Mouse (Mus musculus): ENCODE measurements around the gene Ttc34. TPM values are rescaled to one million over a fixed set of nuclear protein-coding genes. Genes with fewer than 3 reads are reported as not detected.

The Ttc34 gene
- polyA plus RNA-seq, 1 experiment from 2014 or later, result 1.6 TPM

DNA sequence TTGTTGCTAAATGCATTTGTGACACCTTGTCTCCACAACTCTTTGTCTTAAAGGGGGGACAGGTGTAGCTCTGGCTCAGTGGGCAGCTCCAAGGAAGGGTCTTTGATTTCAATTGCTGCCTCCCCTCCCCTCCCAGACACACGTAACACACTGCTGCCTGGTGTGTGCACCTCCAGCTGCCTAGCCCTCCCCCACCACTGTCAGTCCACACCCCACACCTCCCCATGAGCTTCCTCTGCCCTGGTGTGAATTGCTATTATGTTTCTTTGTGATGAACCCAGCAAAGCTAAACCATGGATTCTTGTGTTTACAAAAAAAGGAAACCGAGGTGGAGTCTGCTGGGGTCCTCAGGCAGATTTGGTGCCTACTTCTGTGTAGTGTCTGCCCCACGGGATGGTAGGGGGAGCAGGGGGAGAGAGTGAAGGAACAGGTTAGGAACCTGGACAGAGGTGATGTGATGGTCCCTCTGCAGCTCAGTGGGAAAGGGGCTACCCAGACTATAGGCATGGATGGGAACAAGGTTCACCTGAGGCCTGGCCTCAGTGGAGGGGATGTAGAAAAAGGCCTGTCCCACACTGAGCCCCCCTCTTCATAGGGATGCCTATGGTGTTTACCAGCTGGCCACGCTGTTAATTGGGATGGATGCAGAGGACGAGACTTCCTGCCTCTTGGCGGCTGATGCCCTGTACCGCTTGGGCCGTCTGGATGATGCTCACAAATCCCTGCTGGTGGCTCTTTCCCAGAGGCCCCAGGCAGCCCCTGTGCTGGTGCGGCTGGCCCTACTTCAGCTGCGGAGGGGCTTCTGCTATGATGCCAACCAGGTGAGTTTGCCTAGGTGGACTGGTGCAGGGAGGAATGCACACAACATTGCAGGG is 20.3 kb downstream of the Ttc34 start:
- Histone ChIP-seq H3K4me2 (no peak overlapping the region), H3K4me3 (replicated peaks) (no peak overlapping the region), H3K27me3 (replicated peaks) (peaks cover 10% of the 10 kb centered on the region), H3K9ac (replicated peaks) (no peak overlapping the region), H3K36me3 (no peaks in the 10 kb centered on the region), H3K4me1 (peaks cover 12% of the 10 kb centered on the region), H3K27ac (replicated peaks) (no peak overlapping the region), H3K9me3 (replicated peaks) (no peaks in the 10 kb centered on the region)
- no peak for ATAC-seq (ENCODE audit: low FRiP score)
- 87% methylated on average over 10 of the region's 10 CpGs for WGBS

DNA sequence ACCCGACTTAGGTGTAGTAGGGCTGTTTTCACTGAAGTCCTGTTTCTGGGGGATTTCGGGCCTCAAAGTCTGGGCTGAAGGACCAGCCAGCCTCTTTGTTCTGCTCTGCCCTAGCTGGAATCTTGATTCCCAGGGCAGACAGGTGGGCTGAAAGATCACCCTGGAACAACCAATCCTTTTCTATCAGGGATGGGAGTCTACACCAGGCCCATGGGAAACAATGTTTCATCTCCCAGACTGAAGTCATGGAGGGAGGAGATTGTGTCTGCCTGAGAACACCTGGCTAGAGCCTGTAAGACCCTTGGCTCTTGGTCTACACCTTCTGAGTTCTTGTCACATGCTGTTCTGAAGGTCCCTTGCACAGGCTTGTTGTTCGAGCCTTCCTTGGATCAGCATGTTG is 21.3 kb downstream of the Ttc34 start:
- no peak overlapping the region for H3K4me2 ChIP-seq
- peaks cover 7% of the 10 kb centered on the region for H3K27me3 ChIP-seq (replicated peaks)
- 84% methylated on average over 3 of the region's 3 CpGs for WGBS
- H3K36me3 ChIP-seq, result no peaks in the 10 kb centered on the region
- H3K9me3 ChIP-seq (replicated peaks), result no peaks in the 10 kb centered on the region
- H3K9ac ChIP-seq (replicated peaks), result no peak overlapping the region
- H3K27ac ChIP-seq (replicated peaks), result no peak overlapping the region
- no peak overlapping the region for H3K4me3 ChIP-seq (replicated peaks)
- H3K4me1 ChIP-seq, result peaks cover 12% of the 10 kb centered on the region
- ATAC-seq (ENCODE audit: low FRiP score), result no peak

DNA sequence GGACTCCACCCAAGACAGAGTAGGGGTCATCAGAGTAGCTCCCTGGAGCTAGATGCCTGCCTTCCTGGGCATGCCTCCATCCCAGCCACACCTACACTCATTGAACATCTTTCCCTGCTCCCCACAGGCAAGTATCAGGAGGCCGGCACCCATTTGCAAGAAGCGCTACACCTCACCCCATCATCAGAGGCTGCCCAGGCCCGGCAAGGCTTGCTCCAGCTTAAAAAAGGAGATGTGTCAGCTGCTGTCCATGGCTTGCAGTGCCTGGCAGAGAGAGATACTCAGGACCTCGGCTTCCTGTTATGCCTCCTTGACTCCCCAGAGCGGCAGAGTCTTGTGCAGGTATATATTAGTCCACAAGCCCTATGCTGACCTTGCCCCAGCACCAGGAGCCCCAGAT is 24.7 kb downstream of the Ttc34 start:
- H3K4me3 ChIP-seq (replicated peaks), result no peak overlapping the region
- H3K9me3 ChIP-seq (replicated peaks), result no peaks in the 10 kb centered on the region
- no peak overlapping the region for H3K4me2 ChIP-seq
- no peak overlapping the region for H3K9ac ChIP-seq (replicated peaks)
- WGBS, result 76% methylated on average over 5 of the region's 5 CpGs
- no peak for ATAC-seq (ENCODE audit: low FRiP score)
- no peaks in the 10 kb centered on the region for H3K36me3 ChIP-seq
- peaks cover 16% of the 10 kb centered on the region for H3K4me1 ChIP-seq
- H3K27ac ChIP-seq (replicated peaks), result no peak overlapping the region
- no peaks in the 10 kb centered on the region for H3K27me3 ChIP-seq (replicated peaks)

DNA sequence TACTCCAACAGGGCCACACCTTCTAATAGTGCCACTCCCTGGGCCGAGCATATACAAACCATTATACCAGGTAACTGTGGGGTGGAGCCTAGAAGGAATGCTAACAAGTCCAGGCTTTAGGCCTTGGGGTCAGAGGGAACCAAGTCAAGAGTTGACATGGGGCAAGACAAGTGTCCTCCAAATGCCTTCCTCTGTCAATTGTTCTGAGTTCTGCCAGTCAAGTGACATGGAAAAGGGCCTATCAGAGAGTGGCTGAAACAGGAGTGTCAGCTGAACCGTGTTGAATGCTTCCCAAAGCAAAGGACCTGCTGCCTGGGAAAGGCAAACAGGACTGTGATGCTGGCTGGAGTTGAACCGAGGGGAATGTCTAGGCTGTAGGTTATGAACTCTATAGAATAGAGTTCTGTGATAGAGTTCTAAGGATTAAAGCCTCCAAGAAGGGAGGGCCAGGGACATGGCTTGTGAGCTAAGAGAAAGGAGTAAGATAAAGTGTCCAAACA is 26.2 kb downstream of the Ttc34 start:
- no peak for ATAC-seq (ENCODE audit: low FRiP score)
- Histone ChIP-seq H3K27ac (replicated peaks) (peak overlapping the region; percentile 85; the same call in 1 of the 2 replicates), H3K36me3 (no peaks in the 10 kb centered on the region), H3K9me3 (replicated peaks) (no peaks in the 10 kb centered on the region), H3K4me2 (peak overlapping the region; percentile 60), H3K27me3 (replicated peaks) (no peaks in the 10 kb centered on the region), H3K4me1 (peaks cover 16% of the 10 kb centered on the region), H3K9ac (replicated peaks) (no peak overlapping the region), H3K4me3 (replicated peaks) (no peak overlapping the region)
- 92% methylated on average over 3 of the region's 3 CpGs for WGBS

DNA sequence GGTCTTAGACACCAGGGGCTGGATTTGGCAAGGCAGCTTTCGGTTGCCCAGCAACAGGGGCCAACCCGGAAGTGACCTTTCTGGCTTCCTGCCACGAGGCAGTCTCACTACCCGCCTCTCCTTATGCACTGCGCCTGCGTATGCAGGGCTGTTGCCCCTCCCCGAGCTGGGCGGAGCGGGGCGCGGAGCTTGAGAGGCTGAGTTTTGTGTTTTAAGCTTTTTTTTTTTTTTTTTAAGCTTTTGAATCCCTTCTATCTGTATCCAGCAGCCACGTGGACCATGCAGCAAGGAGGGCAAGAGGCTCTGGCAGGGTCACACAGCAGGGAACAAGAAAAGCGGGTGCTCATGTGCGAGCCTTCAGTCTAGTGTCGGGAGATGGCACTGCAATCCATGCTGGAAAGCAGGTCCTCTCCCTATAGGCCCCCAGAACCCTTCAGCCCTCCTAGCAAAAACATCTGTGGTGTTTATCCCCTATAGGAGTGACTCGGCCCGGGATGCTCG is 27.1 kb downstream of the Ttc34 start:
- H3K4me2 ChIP-seq, result peak overlapping the region; percentile 60
- 1% methylated on average over 18 of the region's 18 CpGs for WGBS
- no peaks in the 10 kb centered on the region for H3K36me3 ChIP-seq
- no peaks in the 10 kb centered on the region for H3K27me3 ChIP-seq (replicated peaks)
- peak overlapping the region; percentile 54 for H3K9ac ChIP-seq (replicated peaks)
- peak overlapping the region; percentile 85 for H3K27ac ChIP-seq (replicated peaks)
- ATAC-seq (ENCODE audit: low FRiP score), result peak; percentile 91
- H3K4me3 ChIP-seq (replicated peaks), result peak overlapping the region; percentile 42
- no peaks in the 10 kb centered on the region for H3K9me3 ChIP-seq (replicated peaks)
- peaks cover 16% of the 10 kb centered on the region for H3K4me1 ChIP-seq

DNA sequence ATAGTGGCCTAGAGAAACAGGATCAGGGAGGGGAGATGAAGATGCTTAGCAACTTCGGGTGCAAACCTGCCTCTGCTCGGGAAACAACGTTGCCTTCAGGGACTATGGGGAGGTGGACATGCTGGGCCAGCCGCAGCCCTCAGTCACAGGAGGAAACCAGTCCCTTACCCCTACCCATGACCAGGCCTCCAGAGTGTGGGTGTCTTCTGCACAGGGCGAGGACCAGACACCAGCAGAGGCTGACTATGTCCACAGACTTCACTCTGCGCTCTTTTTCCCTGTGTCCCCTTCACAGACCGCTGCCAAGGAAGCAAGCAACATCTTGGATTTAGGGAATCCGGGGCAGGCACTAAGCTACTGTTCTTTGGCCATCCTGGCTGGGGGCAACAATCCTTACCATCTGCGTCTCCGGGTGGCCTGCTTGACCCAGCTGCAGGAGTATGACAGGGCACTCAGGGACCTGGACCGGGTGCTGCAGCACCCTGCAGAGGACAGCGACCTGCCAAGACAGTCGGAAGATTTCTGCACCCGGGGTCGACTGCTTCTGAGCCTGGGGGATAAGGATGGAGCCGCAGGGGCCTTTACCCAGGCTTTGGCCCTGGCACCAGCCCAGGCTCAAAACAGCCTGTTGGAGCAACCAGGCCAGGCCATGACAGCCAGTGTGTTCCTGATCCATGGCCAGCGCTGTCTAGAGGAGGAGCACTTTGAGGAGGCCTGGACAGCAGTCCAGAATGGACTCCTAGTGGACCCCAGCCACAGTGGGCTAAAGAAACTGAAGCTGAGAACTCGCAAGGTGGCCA is 27.9 kb downstream of the Ttc34 start:
- Histone ChIP-seq H3K4me3 (replicated peaks) (peak overlapping the region; percentile 42), H3K9ac (replicated peaks) (peak overlapping the region; percentile 54), H3K4me1 (peaks cover 16% of the 10 kb centered on the region), H3K27ac (replicated peaks) (peak overlapping the region; percentile 85), H3K36me3 (no peaks in the 10 kb centered on the region), H3K27me3 (replicated peaks) (0 out of 2 replicates have a peak, but pooled peaks cover under 1% of the 10 kb centered on the region), H3K9me3 (replicated peaks) (no peaks in the 10 kb centered on the region), H3K4me2 (peak overlapping the region; percentile 60)
- 80% methylated on average over 18 of the region's 18 CpGs for WGBS
- no peak for ATAC-seq (ENCODE audit: low FRiP score)

DNA sequence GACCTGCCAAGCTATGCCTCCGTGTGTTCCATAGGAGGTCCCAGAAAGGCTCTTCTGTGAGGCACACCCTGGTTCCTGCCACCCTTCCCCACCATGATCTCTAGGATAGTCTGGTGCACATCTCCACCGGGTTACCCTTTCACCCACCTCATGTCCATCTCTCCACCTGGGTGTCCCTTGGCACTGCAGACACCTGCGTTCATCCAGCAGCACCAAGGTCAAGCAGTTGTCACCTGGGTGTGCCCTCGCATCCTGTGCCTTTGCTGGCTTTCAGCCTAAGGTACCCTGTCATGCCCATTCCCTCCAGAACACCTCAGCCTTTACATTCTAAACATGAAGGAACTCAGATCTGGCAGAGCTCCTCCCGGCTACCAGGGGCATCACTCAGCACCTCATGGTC is 29.1 kb downstream of the Ttc34 start:
- ATAC-seq (ENCODE audit: low FRiP score), result no peak
- peaks cover 16% of the 10 kb centered on the region for H3K4me1 ChIP-seq
- H3K27me3 ChIP-seq (replicated peaks), result peaks cover 4% of the 10 kb centered on the region; the same call in 1 of the 2 replicates
- H3K9me3 ChIP-seq (replicated peaks), result no peaks in the 10 kb centered on the region
- 95% methylated on average over 5 of the region's 5 CpGs for WGBS
- no peak overlapping the region for H3K4me2 ChIP-seq
- no peaks in the 10 kb centered on the region for H3K36me3 ChIP-seq
- no peak overlapping the region for H3K9ac ChIP-seq (replicated peaks)
- H3K4me3 ChIP-seq (replicated peaks), result no peak overlapping the region
- no peak overlapping the region for H3K27ac ChIP-seq (replicated peaks)

DNA sequence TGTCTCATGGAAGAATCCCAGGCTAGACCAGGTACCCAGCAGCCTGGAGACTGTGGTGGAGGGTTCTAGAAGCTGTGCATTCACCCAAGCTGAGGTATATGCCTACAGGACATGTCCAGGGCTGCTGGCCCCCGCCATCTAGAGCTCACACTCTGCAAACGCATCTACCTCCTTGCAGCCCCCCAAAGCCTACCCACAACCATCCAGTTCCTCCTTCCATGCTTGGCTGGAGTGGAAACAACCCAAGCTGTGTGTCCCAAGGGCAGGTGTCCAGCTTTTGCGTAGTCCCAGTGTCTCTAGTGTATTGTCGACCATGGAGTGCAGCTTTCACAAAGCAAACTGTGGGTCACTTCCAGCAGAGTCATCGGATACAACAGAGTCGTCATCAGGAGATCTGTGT is 30.0 kb downstream of the Ttc34 start:
- H3K9ac ChIP-seq (replicated peaks), result no peak overlapping the region
- whole genome bisulfite sequencing, result 82% methylated on average over 6 of the region's 6 CpGs

DNA sequence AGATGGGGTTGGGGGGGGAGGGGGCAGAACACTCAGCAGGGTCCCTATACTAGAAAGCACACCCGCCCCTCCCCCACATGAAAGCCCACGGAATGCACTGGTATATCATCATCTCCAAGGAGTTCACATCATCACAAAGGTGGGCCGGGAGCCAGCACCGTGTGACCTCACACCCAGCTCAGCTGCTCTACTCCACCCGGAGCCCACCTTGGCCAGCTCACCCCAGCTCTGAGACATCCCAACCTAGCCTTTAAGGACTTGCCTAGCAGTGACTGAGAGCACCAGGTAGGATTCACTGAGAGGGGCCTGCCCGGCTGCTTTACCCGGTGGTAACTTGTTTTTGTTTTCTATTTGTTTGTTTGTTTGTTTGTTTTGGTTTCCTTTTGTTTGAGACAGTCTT is 32.2 kb downstream of the Ttc34 start, which contains the start of gene Mmel1:
Gene Mmel1 (plus strand): TSS at position 146 of the 400 bp plus-strand sequence.
- no peaks in the 10 kb centered on the region for H3K9me3 ChIP-seq (replicated peaks)
- no peaks in the 10 kb centered on the region for H3K36me3 ChIP-seq
- H3K27me3 ChIP-seq (replicated peaks), result peaks cover 5% of the 10 kb centered on the region
- H3K4me1 ChIP-seq, result peaks cover 16% of the 10 kb centered on the region
- no peak for ATAC-seq (ENCODE audit: low FRiP score)
- no peak within 1 kb of the TSS for H3K4me3 ChIP-seq (replicated peaks)
- no peak within 1 kb of the TSS for H3K4me2 ChIP-seq
- no peak within 1 kb of the TSS for H3K9ac ChIP-seq (replicated peaks)
- WGBS, result 84% methylated on average over 7 of the region's 7 CpGs
- H3K27ac ChIP-seq (replicated peaks), result no peak within 1 kb of the TSS

More for the DNA sequence above, 30.0 kb downstream of the Ttc34 start:
- Histone ChIP-seq H3K27me3 (replicated peaks) (peaks cover 5% of the 10 kb centered on the region; the same call in 1 of the 2 replicates), H3K27ac (replicated peaks) (no peak overlapping the region), H3K4me3 (replicated peaks) (no peak overlapping the region), H3K36me3 (no peaks in the 10 kb centered on the region), H3K9me3 (replicated peaks) (no peaks in the 10 kb centered on the region), H3K4me2 (no peak overlapping the region), H3K4me1 (peaks cover 21% of the 10 kb centered on the region)
- no peak for ATAC-seq (ENCODE audit: low FRiP score)

DNA sequence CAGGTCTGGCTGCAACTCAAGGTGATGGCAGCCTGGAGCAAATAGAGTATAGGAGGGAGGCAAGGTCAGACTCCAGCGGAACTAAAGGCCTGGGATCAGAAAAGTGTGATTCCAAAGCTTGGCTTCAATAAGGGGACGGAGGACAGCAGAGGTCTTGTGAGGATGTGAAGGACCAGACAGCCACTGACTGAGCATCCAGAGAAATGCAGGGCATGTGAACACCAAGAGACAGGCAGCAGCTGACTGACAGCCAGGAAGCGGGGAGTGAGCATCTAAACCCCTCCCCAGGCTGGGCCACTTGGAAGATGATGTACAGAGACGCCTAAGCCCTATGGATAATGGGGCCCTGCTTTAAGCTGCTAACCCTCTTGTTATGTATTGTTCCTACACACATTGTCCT is 33.5 kb downstream of the Ttc34 start:
- Histone ChIP-seq H3K9me3 (replicated peaks) (no peaks in the 10 kb centered on the region), H3K36me3 (no peaks in the 10 kb centered on the region), H3K4me1 (peaks cover 5% of the 10 kb centered on the region; the same call in 1 of the 2 replicates), H3K4me2 (peak overlapping the region; percentile 40), H3K4me3 (replicated peaks) (no peak overlapping the region), H3K27ac (replicated peaks) (no peak overlapping the region), H3K27me3 (replicated peaks) (peaks cover 6% of the 10 kb centered on the region), H3K9ac (replicated peaks) (no peak overlapping the region)
- no peak for ATAC-seq (ENCODE audit: low FRiP score)
- WGBS, result 91% methylated on average over 4 of the region's 4 CpGs

DNA sequence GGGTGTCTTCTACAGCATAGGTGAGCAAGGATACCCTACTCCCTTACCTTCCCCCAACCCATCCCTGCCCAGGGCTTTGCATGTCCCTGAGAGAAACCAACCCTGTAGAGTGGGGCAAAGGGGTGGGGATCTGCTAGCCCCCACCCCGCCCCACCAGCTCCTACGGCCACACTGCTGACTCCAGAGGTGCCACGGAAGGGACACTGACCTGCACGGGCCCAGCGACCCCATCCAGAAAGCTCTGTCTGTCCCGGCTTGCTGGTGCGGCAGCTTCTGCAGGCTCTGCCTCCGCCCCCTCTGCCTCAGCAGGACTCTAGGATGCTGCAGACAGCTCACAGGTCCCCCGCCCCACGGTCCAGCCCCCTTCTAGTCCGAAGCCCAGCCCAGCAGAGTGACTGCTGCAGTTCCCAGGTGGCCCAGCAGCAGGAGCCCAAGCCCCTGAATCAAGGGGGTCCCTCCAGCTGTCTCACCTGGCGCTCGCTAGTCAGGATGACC is 34.5 kb downstream of the Ttc34 start:
- H3K4me2 ChIP-seq, result peak overlapping the region; percentile 40
- ATAC-seq (ENCODE audit: low FRiP score), result peak; percentile 76
- peaks cover 5% of the 10 kb centered on the region; the same call in 1 of the 2 replicates for H3K4me1 ChIP-seq
- no peak overlapping the region for H3K27ac ChIP-seq (replicated peaks)
- peak overlapping the region; percentile 31 for H3K4me3 ChIP-seq (replicated peaks)
- peak overlapping the region; percentile 12; the same call in 1 of the 2 replicates for H3K9ac ChIP-seq (replicated peaks)
- H3K27me3 ChIP-seq (replicated peaks), result peaks cover 8% of the 10 kb centered on the region
- no peaks in the 10 kb centered on the region for H3K36me3 ChIP-seq
- H3K9me3 ChIP-seq (replicated peaks), result no peaks in the 10 kb centered on the region
- 3% methylated on average over 13 of the region's 13 CpGs for WGBS
